Mouse (Mus musculus) liver, adult 2 months (tissue): ENCODE results near the gene Wars2. TPM values are rescaled to one million over a fixed set of nuclear protein-coding genes. Genes with fewer than 3 reads are reported as not detected.

Source experiments
- DNase-seq: peaks from one replicate; pipeline ENCODE4 v3.0.0-alpha.2; 2011; ENCODE audit warnings: low read depth, low spot score; ENCODE audit errors: extremely low read depth
- H3K27ac ChIP-seq: fragments of 200-500 bp; replicated peaks from 2 replicates; pipeline ENCODE4 v1.5.1; 2012; ENCODE audit warnings: low read depth, mild to moderate bottlenecking, control low read depth, inconsistent platforms, low read length; ENCODE audit not compliant: insufficient read depth
- H3K27me3 ChIP-seq: fragments of 200-500 bp; 2 replicates; pipeline ENCODE4 v1.6.1; 2012; ENCODE audit warnings: mild to moderate bottlenecking, moderate library complexity, low read length, inconsistent platforms; ENCODE audit not compliant: control insufficient read depth, insufficient read depth
- H3K36me3 ChIP-seq: fragments of 200-500 bp; 2 replicates; pipeline ENCODE4 v1.6.1; 2012; ENCODE audit warnings: low read length, inconsistent platforms; ENCODE audit not compliant: control insufficient read depth, insufficient read depth
- H3K4me1 ChIP-seq: fragments of 200-500 bp; 2 replicates; pipeline ENCODE4 v1.6.1; 2011; ENCODE audit warnings: low read length; ENCODE audit not compliant: control insufficient read depth, insufficient read depth
- H3K4me3 ChIP-seq: fragments of 200-500 bp; 2 replicates; pipeline ENCODE4 v1.5.1; 2011; ENCODE audit warnings: low read depth, mild to moderate bottlenecking, control low read depth, low read length, moderate library complexity; ENCODE audit not compliant: insufficient read depth
- H3K79me2 ChIP-seq: fragments of 200-500 bp; 2 replicates; pipeline ENCODE4 v1.6.1; 2012; ENCODE audit warnings: inconsistent platforms, mild to moderate bottlenecking, low read length, moderate library complexity; ENCODE audit not compliant: control insufficient read depth, insufficient read depth
- H3K9ac ChIP-seq: fragments of 200-500 bp; 2 replicates; pipeline ENCODE4 v1.6.1; 2012; ENCODE audit warnings: low read depth, mild to moderate bottlenecking, control low read depth, inconsistent platforms, low read length
- CTCF ChIP-seq: fragments of 200-500 bp; IDR thresholded peaks from 2 replicates; pipeline ENCODE4 v1.5.1; 2011; ENCODE audit warnings: low read depth, low read length, control low read depth
- POLR2A ChIP-seq: fragments of 200-500 bp; IDR thresholded peaks from 2 replicates; pipeline ENCODE4 v1.6.1; 2011; ENCODE audit warnings: low read length, control low read depth; ENCODE audit not compliant: insufficient read depth; ENCODE audit errors: extremely low read depth
- WGBS: fragments of 180-500 bp; shearing (Covaris S2); methylation state at CpG from one replicate; pipeline ENCODE4 v1.1.7; 2018; 5-methylcytosine and 5-hydroxymethylcytosine counted together
- polyA plus RNA-seq: library from polyadenylated mRNA; depleted of rRNA; stranded (reverse); fragments of >200 nt; gene quantifications from 2 replicates; pipeline ENCODE4 v1.2.3, GENCODE M21; 2012
- total RNA-seq: library from RNA; depleted of rRNA; stranded (reverse); fragments of >200 nt; gene quantifications from 2 replicates; pipeline ENCODE4 v1.2.3, GENCODE M21; 2014

The Wars2 gene
- total and polyA plus RNA-seq, 2 experiments: 2.3 to 4.1 TPM

DNA sequence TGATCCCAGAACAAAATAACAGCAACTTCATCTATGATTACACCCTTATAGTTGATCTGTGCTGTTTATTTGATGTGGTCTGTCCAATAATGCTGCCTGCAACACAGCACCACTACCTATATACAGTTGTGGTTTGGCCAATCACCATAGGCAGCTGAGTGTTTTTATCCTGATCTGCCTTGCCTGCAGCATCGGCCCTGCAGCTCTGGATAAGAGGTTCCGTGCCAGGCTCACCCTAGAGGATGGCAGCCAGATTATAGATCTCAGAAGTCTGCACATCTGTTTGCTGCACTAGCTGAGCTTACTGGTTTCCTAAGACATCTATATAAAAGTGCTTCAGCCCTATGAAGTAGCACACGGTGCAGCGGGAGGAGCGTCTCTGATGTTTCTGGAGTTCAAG lies 32.3 kb downstream of the Wars2 start:
- Histone ChIP-seq H3K36me3 (no peaks in the 10 kb centered on the region), H3K9ac (no peak overlapping the region), H3K27ac (no peak overlapping the region), H3K4me3 (no peak overlapping the region), H3K79me2 (no peaks in the 10 kb centered on the region; the same call in 1 of the 2 replicates), H3K4me1 (no peaks in the 10 kb centered on the region), H3K27me3 (no peaks in the 10 kb centered on the region)
- no peak for DNase-seq
- TF ChIP-seq CTCF (no peak), POLR2A (no peak)
- WGBS: 91% methylated on average over 5 of the region's 5 CpGs

- Histone ChIP-seq H3K9ac (no peak overlapping the region), H3K36me3 (no peaks in the 10 kb centered on the region), H3K27me3 (no peaks in the 10 kb centered on the region), H3K4me1 (no peaks in the 10 kb centered on the region), H3K79me2 (no peaks in the 10 kb centered on the region; the same call in 1 of the 2 replicates), H3K4me3 (no peak overlapping the region), H3K27ac (no peak overlapping the region)
- DNase-seq: no peak
- no peak for TF ChIP-seq POLR2A
- TF ChIP-seq CTCF: no peak
- 78% methylated on average over 9 of the region's 9 CpGs for WGBS
Observed at GRCm38 (mm10) chr3:99174658-99175304, 33.9 kb downstream of the Wars2 start.

DNA sequence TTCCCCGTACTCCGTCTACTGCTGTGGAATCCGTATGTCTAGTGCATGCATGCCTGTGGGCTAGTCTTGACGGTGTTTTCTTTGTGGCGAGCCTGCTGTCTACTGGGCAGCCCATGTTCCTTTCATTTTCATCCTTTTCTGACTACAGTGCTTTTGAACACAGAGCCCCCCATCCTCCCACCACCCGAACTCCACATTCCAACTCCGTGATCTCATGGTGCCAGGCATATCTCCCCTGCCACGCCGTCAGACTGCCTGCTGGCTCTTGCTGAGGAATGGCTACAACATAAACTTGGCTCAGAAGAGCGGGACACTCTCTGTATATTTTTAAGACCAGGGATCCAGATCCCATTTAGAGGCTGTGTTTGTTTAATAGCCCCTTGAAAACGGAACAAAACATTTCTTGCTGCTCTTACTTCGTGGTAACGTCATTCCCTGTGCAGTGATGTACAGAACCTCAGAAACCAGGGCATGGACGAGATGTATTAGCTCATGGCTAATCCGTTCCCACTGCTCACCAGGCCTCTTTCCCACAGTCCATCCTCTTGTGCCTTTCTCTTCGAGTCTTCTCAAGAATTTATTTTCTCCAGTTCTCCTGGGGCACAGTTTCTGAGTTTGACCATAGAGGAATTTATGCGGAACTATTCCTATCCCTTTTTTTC lies 42.6 kb downstream of the Wars2 start:
- no peaks in the 10 kb centered on the region for H3K79me2 ChIP-seq
- WGBS: 92% methylated on average over 17 of the region's 17 CpGs
- no peaks in the 10 kb centered on the region for H3K36me3 ChIP-seq
- H3K4me3 ChIP-seq: no peak overlapping the region
- no peaks in the 10 kb centered on the region for H3K27me3 ChIP-seq
- no peak overlapping the region for H3K9ac ChIP-seq
- no peak for TF ChIP-seq POLR2A
- TF ChIP-seq CTCF: no peak
- H3K27ac ChIP-seq: no peak overlapping the region
- DNase-seq: no peak
- H3K4me1 ChIP-seq: no peaks in the 10 kb centered on the region

- Histone ChIP-seq H3K4me1 (no peaks in the 10 kb centered on the region), H3K9ac (no peak overlapping the region), H3K36me3 (no peaks in the 10 kb centered on the region), H3K27me3 (no peaks in the 10 kb centered on the region), H3K27ac (no peak overlapping the region), H3K4me3 (no peak overlapping the region), H3K79me2 (no peaks in the 10 kb centered on the region)
- TF ChIP-seq POLR2A (no peak), CTCF (no peak)
- DNase-seq: no peak
- 20% methylated on average over 1 of the region's 1 CpGs for WGBS
Observed at GRCm38 (mm10) chr3:99184373-99184772, 43.5 kb downstream of the Wars2 start.

DNA sequence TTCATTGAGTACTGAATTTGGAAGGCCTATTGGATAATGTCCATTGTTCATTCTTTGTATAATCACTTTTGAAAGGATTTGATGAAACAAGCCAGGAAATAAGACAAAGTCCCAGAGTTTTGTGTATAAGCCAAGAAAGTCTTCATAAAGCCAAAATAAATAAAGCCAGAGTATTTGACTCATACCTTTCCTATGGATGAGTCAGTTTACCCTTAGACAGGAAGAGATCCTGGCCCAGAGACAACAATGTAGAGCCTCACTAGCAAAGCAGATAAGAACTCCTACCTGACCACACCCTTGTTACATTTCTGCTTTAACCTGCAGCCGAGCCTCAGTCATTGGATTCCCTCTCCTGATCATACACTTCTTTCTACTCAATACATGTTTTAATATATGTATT lies 47.2 kb downstream of the Wars2 start:
- H3K79me2 ChIP-seq: no peaks in the 10 kb centered on the region
- H3K27me3 ChIP-seq: no peaks in the 10 kb centered on the region
- no peak for DNase-seq
- H3K9ac ChIP-seq: no peak overlapping the region
- H3K4me1 ChIP-seq: 0 out of 2 replicates have a peak, but pooled peaks cover 4% of the 10 kb centered on the region
- no peak overlapping the region for H3K4me3 ChIP-seq
- WGBS: 78% methylated on average over 1 of the region's 1 CpGs
- H3K36me3 ChIP-seq: no peaks in the 10 kb centered on the region
- H3K27ac ChIP-seq: no peak overlapping the region
- TF ChIP-seq CTCF (no peak), POLR2A (no peak)

- WGBS: 62% methylated on average over 4 of the region's 4 CpGs
- H3K4me1 ChIP-seq: peaks cover 9% of the 10 kb centered on the region; the same call in 1 of the 2 replicates
- no peak overlapping the region for H3K27ac ChIP-seq
- H3K79me2 ChIP-seq: no peaks in the 10 kb centered on the region
- no peak overlapping the region for H3K4me3 ChIP-seq
- no peaks in the 10 kb centered on the region for H3K36me3 ChIP-seq
- H3K27me3 ChIP-seq: no peaks in the 10 kb centered on the region
- peak; percentile 41 for DNase-seq
- H3K9ac ChIP-seq: no peak overlapping the region
- TF ChIP-seq POLR2A (no peak), CTCF (no peak)
Observed at GRCm38 (mm10) chr3:99193576-99193975, 52.7 kb downstream of the Wars2 start.
